Mouse (Mus musculus) thymus, postnatal 25 days (tissue): ENCODE data around the gene Enox1.

Experiments
- DNase-seq: peaks from one replicate; pipeline ENCODE4 v3.0.0; 2022

Gene Enox1

DNA sequence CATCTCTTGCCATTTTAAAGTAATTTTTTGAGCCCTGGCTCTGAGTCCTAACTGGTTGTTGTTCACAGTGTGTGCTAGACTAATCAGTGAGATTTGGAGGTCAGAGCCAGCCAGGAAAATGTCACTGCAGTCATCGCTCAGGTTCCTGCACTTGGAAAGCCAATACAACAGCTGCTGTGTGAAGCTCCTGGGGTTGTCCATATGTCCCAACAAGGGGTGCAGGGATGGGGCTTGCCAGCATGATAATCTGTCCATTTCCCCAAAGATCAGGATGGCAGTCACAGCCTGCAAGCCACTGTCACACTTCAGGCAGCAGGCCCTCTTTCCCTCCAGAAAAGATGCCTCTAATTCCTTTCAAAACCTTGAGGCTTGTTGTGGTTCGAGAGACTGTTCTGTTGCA lies 483.0 kb downstream of the Enox1 start:
- DNase-seq: no peak

DNA sequence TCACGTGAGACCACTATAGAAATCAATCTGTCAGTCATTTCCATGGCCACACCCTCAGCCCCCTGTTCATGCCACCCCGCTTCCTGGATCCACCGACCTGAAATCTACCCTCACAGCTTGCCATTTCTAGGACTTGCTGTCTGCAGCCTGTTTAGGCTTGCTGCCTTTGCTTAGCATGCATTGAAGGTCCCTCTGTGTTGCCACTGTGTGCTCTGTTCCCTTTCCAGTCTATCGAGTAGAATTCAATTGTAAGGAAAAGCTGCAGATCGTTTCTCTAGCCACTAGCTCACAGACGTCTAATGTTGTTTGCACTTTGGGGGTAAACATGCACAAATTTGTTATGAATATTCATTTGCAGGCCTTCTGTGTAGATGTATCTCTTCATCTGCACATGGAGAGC lies 485.8 kb downstream of the Enox1 start:
- no peak for DNase-seq

DNA sequence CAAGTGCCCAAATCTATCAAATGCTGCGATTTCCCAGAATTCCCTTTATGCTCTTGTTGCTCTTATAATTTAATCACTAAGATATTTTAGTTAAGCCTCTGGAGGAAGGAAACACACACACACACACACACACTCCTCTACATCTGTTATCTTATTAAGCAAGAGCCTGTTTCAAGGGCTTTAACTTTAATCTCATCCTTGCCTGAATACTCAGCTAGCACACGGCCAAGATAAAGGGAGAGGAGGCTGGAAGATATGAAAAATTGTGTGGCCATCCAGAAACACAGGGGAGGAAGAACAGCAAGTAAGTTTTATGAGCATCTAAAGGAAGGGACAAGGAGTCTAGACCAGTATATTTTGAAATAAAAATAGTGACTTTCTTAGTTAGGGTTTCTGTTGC lies 489.6 kb downstream of the Enox1 start:
- no peak for DNase-seq

DNA sequence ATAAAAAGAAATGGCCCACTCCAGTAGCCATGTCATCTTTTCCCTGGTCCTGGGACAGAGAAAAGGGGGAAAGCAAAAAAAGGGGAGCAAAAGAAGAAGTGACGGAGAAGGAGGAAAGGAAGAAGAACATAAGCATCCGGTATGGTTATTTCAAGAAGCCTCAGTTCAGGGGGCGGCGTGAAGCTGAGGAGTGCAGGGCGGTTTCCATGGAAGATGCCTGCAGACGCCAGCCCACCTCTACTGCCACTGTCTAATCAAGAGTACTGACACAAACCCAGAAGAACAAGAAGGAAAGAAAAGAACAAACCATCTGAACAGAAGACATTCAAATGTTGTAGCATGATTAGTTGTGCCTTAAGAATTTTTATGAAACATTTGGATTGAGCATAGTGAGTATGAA lies 490.5 kb downstream of the Enox1 start:
- DNase-seq: no peak

DNA sequence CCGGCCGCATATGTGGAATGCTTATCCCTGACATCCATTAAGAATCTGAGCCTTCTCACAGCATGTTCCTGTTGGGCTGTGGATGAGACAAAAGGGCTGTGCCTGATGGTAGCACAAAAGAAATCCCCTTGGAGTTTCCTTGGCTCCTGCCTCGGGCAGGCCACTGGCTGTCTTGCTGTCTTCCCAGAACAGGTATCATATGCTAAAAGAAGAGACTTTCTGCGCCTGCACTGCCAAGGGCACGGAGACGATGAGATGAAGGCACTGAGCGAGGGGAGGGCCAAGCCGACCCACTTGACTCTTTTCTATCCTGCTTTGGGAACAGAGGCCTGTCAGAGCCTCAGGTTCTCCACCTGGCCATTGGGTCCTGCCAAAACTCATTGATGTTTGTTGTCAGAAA lies 491.7 kb downstream of the Enox1 start:
- DNase-seq: no peak

DNA sequence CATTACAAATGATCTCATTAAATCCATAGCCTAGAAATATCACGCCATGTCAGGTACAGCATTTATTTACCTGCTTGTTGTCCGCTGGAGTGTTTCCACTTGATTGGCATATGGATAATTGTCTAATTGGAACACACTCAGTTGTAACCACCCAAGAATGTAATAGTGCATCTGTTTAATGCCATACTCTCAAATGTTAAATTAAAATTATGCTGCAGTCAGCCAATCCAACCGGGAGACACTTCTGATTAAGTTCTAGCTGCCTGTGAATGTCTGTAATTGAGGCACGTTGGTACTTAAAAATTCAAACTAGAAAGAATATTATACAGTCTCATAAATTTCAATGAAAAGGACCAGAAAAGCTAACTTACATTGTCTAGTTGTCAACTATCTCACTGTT lies 502.2 kb downstream of the Enox1 start:
- no peak for DNase-seq

DNA sequence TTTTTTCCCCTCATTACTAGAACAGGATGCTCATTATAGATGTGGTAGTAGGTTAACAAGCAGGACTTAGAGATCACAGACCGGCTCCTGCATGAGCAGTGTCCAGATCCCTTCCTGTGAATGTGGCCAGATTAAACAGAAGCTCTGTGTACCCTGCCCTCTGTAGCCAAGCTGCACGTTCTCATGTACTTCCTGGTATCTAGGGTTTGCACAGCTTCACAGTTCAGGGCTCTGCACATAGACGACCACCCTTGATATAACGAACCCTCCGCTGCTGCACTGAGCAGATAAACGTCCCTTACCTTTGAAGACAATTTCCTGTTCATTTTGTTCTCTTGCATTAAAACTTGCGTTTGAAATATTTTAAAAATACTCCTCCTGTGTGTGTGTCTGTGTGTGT lies 505.7 kb downstream of the Enox1 start:
- no peak for DNase-seq

DNA sequence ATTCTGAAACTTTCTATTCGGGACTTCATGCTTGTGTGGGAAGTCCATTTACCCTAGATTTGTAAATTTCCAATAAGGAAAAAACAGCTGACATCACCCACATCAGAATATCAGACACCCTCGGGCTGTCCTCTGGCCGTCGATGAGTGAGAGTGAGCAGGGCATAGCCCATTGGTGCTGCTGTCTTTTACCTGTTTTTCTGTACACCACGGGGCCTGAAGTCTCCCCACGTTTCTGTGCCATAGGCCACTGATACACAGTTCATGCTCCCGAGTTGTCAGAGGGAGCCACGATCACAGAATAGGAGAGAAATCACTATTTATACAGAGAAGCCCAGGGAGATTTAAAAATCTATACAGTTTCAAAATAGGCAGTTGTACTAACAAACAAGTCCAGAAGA lies 506.4 kb downstream of the Enox1 start:
- no peak for DNase-seq

DNA sequence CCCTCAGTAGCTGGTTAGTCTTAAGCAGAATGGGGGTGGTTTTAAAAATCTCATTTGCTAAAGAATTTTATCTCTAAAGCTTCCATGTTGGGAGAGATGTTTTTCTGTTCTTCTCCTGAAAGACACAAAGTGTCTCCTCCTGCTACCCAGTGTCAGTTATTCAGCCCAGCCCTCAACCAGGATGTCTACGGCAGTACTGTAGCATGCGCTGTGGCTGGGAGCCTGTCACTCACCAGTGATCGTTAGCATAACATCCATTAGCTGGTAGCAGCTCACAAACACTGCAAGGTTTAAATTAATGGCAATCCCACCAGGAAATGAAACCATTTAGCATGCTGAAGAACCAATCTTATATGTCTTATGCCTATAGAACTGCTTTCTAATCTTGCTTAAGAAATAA lies 511.5 kb downstream of the Enox1 start:
- no peak for DNase-seq

DNA sequence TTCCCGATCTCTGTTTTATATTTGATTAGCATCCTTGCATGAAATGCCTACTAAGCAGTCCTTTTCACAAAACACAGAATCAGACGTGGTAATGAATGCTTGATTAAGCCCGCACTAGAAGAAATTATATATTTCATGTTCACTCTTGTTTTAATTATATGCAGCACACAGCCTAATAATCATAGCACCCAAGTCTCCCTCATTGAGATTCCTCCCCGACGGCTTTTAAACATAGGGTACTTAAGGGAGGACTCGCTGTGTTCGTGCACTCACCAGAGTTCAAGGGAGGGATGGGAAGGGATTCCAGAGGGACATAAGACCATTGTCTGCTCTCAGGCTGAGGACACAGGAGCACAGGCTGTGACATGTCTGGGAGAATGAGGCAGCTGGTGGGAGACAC lies 512.9 kb downstream of the Enox1 start:
- DNase-seq: no peak

DNA sequence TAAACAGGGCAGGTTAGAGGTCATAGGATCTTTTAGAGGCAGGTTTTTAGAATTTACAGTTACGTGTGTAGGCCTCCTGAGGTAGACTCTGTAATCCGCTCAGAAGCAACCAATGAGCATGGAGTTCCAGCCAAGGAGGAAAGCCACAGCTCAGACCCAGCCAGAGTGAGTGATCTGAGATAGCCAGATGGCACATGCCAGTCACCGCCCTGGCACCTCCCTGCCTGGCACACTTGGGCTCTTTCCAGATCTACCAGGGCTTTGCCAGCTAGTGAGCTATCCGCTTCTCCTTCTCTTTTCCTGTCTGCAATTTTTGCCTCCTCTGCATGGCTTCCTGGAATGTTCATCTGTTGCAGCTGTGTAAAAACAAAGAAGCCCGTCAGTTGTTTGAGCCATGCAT lies 514.4 kb downstream of the Enox1 start:
- DNase-seq: no peak

DNA sequence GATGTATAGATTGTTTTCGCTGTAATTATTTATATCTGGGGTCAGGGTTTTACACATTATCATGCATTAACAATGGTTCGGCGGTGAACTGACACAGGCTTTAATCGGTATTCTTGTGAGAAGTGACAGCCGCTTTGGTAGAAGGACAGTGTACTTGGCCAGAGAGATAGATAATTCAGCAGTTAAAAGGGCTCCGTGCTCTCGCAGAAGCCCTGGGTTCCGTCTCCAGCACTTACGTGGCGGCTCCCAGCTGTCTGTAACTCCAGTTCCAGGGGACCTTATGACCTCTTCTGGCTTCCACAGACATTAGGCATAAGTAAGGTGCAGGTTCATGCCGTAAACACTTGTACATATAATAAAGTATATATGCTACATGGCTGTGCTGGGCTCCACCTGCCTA lies 515.4 kb downstream of the Enox1 start:
- DNase-seq: no peak

DNA sequence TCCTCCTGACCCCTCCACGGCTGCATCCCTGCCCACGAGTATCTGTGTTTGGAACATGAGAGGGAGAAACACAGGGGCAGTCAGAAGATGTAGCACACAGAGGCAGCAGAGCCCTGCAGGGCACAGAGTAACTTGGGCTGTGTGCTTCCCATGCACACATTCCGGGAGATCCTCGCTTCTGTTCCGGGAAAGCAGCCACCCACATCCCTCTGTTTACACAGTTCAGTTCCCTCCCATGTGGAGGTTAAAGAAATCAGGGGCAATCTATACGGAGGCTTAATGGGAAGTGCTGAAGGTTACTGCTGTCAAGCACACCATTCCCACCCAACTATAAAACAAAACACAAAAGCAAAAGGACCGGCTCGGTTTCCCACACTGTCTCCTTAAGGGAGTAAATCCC lies 516.6 kb downstream of the Enox1 start:
- DNase-seq: no peak

DNA sequence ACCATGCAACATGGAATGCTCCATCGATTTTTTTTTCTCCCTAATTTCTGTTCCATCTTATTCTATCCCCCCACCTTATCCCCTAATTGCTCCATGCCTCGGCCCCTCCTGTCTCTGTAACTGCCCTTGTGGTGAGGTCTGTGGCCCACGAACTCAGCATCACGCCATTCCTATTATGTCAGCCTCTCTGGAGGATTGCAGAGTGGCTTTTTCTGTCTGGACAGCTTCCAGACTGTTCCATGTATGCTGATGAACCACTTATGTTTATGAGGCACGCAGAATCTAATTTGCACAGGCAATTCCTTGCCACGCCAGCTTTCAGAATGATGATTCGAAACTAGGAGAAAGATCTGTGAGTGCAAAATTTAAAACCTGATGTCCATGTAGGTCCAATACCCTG lies 521.4 kb downstream of the Enox1 start:
- no peak for DNase-seq

DNA sequence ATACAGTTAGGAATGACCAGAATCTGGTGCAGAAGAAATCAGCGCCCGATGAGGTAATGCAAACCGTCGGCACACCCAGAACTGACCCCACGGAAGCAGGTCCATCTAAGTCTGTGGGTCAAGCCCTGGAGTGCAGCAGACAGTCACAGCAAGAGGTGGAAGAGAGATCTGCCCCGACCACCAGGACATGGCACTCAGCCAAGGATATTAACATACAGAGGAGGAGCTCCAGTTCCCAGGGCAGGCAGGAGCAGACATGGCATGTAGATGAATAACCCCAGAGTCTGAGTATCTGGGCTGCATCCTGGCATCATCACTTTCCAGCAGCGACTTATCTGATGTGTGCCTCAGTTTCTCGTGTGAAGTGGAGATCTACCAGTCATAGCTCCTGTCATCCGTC lies 523.3 kb downstream of the Enox1 start:
- DNase-seq: no peak

DNA sequence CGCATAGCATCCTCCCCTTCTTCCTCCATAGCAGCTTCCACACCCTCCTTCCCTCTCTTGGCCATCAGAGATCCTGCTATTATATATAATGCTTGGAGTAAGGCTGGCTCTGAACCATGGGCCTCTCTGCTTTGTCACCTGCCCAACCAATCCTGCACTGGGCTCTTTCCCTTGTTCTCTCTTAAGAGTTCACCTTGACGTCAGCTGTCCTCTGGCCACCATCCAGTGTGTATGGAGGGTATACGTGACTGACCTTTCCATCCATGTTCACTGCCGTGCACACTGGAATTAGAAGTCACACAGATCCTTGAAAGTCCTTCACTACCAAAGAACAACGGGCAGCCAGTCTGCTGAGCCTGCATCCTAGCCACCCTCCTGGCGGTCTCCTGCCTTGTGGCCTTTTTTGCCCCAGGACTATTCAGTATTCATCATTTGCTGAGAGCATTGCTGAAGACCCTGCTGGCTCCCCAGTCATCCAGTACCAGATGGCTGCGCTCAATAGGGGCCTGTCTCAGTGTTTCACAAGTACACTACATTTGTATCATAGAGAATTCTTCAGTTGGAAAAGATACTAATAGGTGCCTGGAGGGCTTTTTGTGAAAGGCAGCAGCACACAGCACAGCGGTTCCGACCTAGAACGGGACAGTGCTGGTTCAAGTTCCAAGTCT lies 526.5 kb downstream of the Enox1 start:
- DNase-seq: no peak

DNA sequence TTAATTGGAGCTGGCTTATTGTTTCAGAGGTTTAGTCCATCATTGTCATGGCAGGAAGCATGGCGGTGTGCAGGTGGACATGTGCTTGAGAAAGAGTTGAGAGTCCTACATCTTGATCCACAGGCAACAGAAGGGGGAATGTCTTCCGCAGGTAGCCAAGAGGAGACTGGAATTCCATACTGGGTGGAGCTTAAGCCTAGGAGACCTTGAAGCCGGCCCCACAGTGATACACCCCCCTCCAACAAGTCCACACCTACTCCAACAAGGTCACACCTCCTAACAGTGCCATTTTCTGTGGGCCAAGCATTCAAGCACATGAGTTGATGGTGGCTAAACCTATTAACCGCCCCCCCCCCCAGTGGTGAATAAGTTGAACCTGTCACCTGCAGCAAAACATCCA lies 533.3 kb downstream of the Enox1 start:
- DNase-seq: no peak

DNA sequence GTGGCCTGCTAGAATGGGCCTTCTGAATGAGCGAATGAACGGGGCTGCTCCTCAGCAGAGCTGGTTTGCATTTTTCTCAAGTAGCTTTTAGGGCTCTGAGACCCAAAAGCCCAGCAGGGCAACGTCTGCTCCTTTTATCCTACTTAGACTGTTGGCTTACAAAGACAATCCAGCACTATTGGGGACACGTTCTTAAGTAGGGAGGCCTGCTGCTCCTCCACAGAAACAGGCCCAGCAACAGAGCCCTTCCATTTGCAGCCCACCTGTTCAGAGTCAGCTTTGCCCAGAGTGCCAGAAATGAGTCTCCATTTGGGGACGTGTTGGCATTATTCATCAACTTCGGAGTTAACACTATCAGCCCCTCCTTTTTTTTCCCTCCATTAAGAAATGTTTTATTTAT lies 548.4 kb downstream of the Enox1 start:
- DNase-seq: no peak

DNA sequence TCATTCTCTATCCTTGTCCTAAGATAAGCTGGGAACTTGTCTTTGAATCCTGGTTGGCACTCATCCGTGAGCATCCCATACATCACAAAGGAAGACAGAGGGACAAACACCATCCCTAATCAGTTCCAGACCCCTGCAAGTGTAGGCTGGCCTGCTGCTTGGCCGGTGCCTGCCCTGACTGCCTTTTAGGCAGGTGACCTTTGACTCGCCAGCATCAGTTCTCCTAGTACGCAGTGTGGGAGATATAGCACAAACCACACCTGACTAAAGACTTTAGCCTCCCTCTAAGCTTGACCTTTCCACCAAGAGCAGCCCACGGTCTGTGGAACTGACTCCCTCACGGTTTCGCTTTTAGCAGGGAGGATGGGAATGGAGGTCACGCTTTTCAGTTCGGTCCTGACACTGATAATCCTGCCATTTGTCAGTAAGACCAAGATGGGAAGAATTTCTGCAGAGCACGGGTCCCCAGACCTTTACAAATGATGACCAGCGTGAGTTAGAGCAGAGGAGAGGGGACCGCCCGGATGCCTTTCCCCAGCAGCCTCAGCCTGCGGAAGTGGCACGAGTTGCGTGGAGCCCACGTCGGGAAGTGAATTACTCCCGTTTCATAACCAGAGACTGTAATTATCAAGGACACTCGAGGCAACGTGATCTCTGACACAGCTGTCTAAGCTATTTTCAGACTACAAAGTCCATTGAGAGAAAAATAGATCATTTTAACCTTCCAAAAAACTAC lies 550.1 kb downstream of the Enox1 start:
- no peak for DNase-seq

DNA sequence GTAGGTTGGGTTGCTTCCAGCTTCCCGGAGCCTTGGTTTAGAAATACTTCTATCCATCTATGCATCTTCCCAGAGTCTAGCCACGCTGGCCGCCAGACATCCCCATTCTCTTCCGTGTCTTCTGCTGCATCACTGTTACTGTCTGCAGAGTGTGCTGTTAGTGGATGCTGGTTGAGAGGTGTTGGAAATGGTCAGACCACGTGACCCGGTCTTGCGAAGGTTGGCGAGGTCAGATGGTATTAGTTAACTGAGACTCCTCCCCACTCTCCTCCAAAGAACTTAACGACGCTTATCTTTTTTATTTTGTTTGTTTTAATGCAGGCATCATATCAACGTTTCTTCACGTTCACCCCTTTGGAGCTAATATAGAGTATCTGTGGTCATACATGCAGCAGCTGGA lies 550.7 kb downstream of the Enox1 start:
- no peak for DNase-seq

DNA sequence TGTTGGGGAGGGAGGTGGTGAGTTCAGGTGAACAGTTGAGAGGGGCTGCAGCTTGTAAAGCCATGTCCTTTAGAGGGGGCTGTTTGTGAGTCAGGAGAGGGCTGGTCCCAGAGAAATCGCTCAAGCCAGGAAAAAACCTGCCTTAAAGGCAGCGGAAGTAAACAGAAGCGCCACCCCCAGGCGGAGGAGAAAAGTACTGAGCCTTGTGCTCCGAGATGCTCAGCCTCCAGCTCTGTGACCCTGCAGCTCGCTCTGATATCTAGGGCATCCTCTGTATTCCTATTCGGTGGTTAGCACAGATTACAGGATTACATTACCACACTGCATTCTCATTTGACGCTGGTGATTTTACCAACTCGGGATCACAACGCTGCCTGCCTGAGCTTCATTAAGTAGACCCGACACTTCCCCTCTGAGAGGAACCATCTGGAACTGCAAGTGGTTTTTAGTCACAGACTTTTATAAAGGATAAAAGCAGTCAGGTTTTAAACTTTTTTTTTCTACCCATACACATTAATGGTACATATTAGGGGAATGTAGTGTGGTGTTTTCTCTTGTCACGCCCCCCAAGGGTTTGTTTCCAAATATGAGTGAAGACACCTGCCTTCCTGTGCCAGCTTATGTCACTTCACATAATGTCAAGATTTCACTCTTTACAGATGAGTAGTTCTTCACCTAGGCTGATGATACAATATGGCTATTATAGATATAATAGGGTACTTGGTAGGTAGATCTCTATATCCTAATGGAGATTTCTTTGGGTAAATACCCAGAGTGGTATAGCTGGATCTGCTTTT lies 552.0 kb downstream of the Enox1 start:
- no peak for DNase-seq

DNA sequence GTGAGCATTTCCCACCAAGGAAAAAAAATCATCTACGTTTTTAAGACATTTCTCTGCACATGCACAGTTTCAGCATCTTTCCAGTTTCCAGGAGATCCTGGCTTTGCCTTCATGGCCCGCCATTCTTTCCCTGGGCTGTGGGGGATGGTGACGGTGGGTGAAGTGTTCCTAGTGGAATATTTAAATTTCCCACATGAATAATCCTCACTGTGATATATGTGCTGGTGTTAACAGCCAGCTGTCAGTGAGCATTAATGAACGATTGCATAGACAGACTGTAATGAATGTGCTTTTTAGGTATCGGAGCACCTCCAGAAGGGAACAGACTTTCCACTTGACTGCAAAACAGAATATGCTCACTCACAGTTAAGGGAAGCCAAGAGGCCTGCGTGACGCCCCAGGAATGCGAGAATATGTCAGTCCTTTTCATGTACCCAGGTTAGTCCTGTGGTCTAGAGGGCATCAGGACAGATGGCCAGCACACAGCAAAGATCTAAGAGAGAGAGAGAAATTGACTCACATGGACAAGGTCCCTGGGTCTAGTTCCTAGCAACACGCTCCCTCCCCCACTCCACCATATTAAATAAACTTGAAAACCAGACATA lies 558.5 kb downstream of the Enox1 start:
- DNase-seq: no peak

DNA sequence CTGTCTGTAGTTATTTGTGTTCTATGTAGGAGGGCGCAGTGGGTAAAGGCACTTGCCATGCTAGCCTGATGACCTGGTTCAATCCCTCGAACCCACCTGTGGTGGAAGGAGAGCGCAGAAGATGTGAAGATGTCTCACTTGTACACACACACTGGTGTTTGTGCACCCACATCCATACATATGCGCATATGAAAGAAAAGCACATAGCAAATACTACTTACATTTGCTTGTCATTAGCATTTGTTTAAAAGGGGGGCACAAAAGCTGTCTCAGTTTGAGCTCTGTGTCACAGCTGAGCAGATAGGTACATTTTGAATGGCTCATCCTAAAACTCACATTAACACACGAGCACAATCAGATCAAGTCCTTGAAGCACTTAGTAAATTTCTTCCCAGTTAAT lies 560.4 kb downstream of the Enox1 start:
- no peak for DNase-seq

DNA sequence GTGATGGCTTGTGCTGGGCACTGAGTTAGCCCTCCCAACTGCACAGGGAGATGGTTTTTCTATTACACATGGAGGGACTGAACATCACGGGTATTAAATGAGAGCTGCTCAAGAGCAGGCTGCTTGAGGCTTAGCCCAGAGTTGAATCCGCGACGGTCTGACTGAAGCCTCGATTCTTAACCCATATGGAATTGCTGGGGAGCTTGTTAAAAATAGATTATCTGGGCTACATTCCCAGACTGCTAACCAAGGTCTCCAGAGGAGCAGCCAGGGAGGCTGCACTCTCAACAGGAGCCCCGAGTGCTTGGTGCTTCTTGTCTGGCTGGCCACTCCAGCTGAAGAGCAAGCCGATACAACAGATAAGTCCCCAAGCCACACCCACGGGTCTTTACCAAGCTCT lies 562.3 kb downstream of the Enox1 start:
- DNase-seq: no peak
